8 mouse cellular contexts compared by ENCODE assay signal in genomic region chr1:62796038-62796647, GRCm38 (mm10).
DNase-seq lines count a peak whose midpoint lies in the region; ATAC-seq lines count a peak whose summit lies in the region.
"Had no signal": no experiment of that assay in that cellular context is flagged by ENCODE, and none has a peak within 500 bp of the region (broad histone marks: within the 10 kb centered on the region; RNA-seq: fewer than 3 reads in every experiment).

No protein-coding gene starts in this region.

- peak overlapping the region; percentile 30; the same call in 1 of the 2 replicates for H3K27ac ChIP-seq in embryonic facial prominence, embryonic 15.5 days (replicated peaks)
- 0 out of 2 replicates have a peak overlapping the region, but pooled peaks have one; percentile 20 for H3K27ac ChIP-seq in hindbrain, embryonic 15.5 days (replicated peaks)

- peak; percentile 76 for ATAC-seq in embryonic facial prominence, embryonic 15.5 days (ENCODE audit: insufficient number of reproducible peaks, low FRiP score, low TSS enrichment, low read depth)
- peak; percentile 59 for ATAC-seq in hindbrain, embryonic 15.5 days (ENCODE audit: low FRiP score, low read depth)
- ATAC-seq in erythroid progenitor cell, adult 5-6 weeks (replicated peaks; ENCODE audit: low FRiP score, poor library complexity, severe bottlenecking), result no peak
- ATAC-seq in activated CD4-positive, CD25-positive, alpha-beta regulatory T cell, adult 4 months, result no peak

- no peaks in the 10 kb centered on the region for H3K36me3 ChIP-seq in embryonic facial prominence, embryonic 15.5 days
- no peaks in the 10 kb centered on the region for H3K36me3 ChIP-seq in hindbrain, embryonic 15.5 days

- peaks cover 29% of the 10 kb centered on the region for H3K4me1 ChIP-seq in embryonic facial prominence, embryonic 15.5 days
- H3K4me1 ChIP-seq in hindbrain, embryonic 15.5 days (replicated peaks), result peaks cover 25% of the 10 kb centered on the region

- intact Hi-C loops in left cerebral cortex, postnatal 4 days (cut with DNase I), result loop anchor here (10.0 kb wide), 2 partner anchors 139 to 169 kb away; no protein-coding TSS in a partner anchor

- no peak overlapping the region for H3K9ac ChIP-seq in embryonic facial prominence, embryonic 15.5 days
- H3K9ac ChIP-seq in hindbrain, embryonic 15.5 days, result no peak overlapping the region

- H3K9me3 ChIP-seq in embryonic facial prominence, embryonic 15.5 days (replicated peaks), result no peaks in the 10 kb centered on the region
- no peaks in the 10 kb centered on the region for H3K9me3 ChIP-seq in hindbrain, embryonic 15.5 days

- WGBS in embryonic facial prominence, embryonic 15.5 days, result 47% methylated on average over 9 of the region's 9 CpGs
- WGBS in hindbrain, embryonic 15.5 days, result 46% methylated on average over 9 of the region's 9 CpGs

- DNase-seq in left cerebral cortex, postnatal 4 days, result peak; percentile 72
- no peak for DNase-seq in left cerebral cortex, adult 18-20 months (ENCODE audit: low spot score in 2 of 2)
- peak; percentile 49 for DNase-seq in lung, postnatal 36 days

- 0 out of 2 replicates have a peak overlapping the region, but pooled peaks have one; percentile 6 for H3K4me3 ChIP-seq in embryonic facial prominence, embryonic 15.5 days (replicated peaks)
- H3K4me3 ChIP-seq in hindbrain, embryonic 15.5 days, result peak overlapping the region; percentile 13; the same call in 1 of the 2 replicates
- H3K4me3 ChIP-seq: myocyte had no signal

- peak overlapping the region; percentile 41 for H3K4me2 ChIP-seq in embryonic facial prominence, embryonic 15.5 days (replicated peaks)
- peak overlapping the region; percentile 50 for H3K4me2 ChIP-seq in hindbrain, embryonic 15.5 days

- no peaks in the 10 kb centered on the region for H3K27me3 ChIP-seq in embryonic facial prominence, embryonic 15.5 days
- H3K27me3 ChIP-seq in hindbrain, embryonic 15.5 days, result no peaks in the 10 kb centered on the region

Comparison
In these comparisons a context has a peak if more than half of its experiments do, and no peak if none do; other contexts are left out.
1. DNase-seq: peak in left cerebral cortex, postnatal 4 days (single experiment) and lung, postnatal 36 days (single experiment); none in left cerebral cortex, adult 18-20 months (0 of 2).
2. ATAC-seq: peak in embryonic facial prominence, embryonic 15.5 days (single experiment) and hindbrain, embryonic 15.5 days (single experiment); none in erythroid progenitor cell, adult 5-6 weeks (single experiment) and activated CD4-positive, CD25-positive, alpha-beta regulatory T cell, adult 4 months (single experiment).